In the genomic region with DNA sequence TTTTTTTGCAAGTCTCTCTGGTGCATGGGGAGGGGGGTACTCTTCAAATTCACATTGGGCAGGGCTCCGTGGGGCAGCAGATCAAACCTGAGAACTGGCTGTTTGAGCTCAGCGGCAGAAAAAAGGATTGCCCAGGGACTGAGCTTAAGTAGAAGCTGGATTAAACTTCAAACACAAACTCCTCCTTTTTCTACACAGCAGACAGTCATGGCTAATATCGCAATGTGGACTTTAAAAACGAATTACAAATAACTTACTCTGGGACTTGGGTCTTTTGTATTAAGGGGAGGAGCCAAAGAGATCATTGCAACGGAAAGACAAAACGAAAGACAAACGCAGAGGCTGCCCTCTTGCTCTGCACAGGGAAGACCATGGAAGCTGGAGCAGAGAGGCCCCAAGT, we compare ENCODE assay signal across 11 mouse cellular contexts.
A peak's percentile ranks its signal among the peaks of the same experiment; 100 is the strongest.
DNase-seq lines count a peak whose midpoint lies in the region; ATAC-seq and TF ChIP-seq lines count a peak whose summit lies in the region.
"Had no signal": no experiment of that assay in that cellular context is flagged by ENCODE, and none has a peak within 500 bp of the region (broad histone marks: within the 10 kb centered on the region; RNA-seq: fewer than 3 reads in every experiment).

No protein-coding gene starts in this region.

- no peak overlapping the region for H3K27ac ChIP-seq in heart, embryonic 12.5 days (ENCODE audit: poor library complexity, severe bottlenecking)
- 0 out of 2 replicates have a peak overlapping the region, but pooled peaks have one; percentile 27 for H3K27ac ChIP-seq in lung, embryonic 16.5 days (ENCODE audit: low read length)
- H3K27ac ChIP-seq in hindbrain, embryonic 13.5 days: peak overlapping the region; percentile 55
- peak overlapping the region; percentile 58 for H3K27ac ChIP-seq in midbrain, embryonic 16.5 days (ENCODE audit: low read length)
- H3K27ac ChIP-seq: liver, embryonic 13.5 days had no signal

- WGBS in heart, embryonic 12.5 days: 23% methylated on average over 7 of the region's 7 CpGs
- WGBS in lung, embryonic 16.5 days: 16% methylated on average over 7 of the region's 7 CpGs
- 39% methylated on average over 7 of the region's 7 CpGs for WGBS in lung, adult 2 months
- WGBS in hindbrain, embryonic 13.5 days: 9% methylated on average over 7 of the region's 7 CpGs
- 3% methylated on average over 7 of the region's 7 CpGs for WGBS in midbrain, embryonic 16.5 days

- no peaks in the 10 kb centered on the region for H3K36me3 ChIP-seq in heart, embryonic 12.5 days
- no peaks in the 10 kb centered on the region for H3K36me3 ChIP-seq in lung, embryonic 16.5 days (ENCODE audit: control insufficient read depth, insufficient read depth, low read length)
- no peaks in the 10 kb centered on the region for H3K36me3 ChIP-seq in hindbrain, embryonic 13.5 days
- H3K36me3 ChIP-seq in midbrain, embryonic 16.5 days (ENCODE audit: control insufficient read depth, insufficient read depth, low read length): no peaks in the 10 kb centered on the region
- H3K36me3 ChIP-seq: liver, embryonic 13.5 days had no signal

- TF ChIP-seq POLR2A in lung, adult 2 months (IDR thresholded peaks at IDR 0.05; ENCODE audit: borderline replicate concordance, extremely low read depth, low read depth, low read length): no peak

- H3K27me3 ChIP-seq in heart, embryonic 12.5 days (replicated peaks): no peaks in the 10 kb centered on the region
- H3K27me3 ChIP-seq in lung, embryonic 16.5 days (ENCODE audit: control insufficient read depth, insufficient read depth, low read depth, low read length): no peaks in the 10 kb centered on the region
- H3K27me3 ChIP-seq in hindbrain, embryonic 13.5 days: no peaks in the 10 kb centered on the region
- no peaks in the 10 kb centered on the region for H3K27me3 ChIP-seq in midbrain, embryonic 16.5 days (ENCODE audit: control insufficient read depth, insufficient read depth, low read depth, low read length)
- H3K27me3 ChIP-seq: liver, embryonic 13.5 days had no signal

- intact Hi-C loops in heart, postnatal 36 days (cut with DNase I): no loop called here

- no peak overlapping the region for H3K4me3 ChIP-seq in heart, embryonic 12.5 days
- H3K4me3 ChIP-seq in lung, embryonic 16.5 days (ENCODE audit: low read length): no peak overlapping the region
- no peak overlapping the region for H3K4me3 ChIP-seq in lung, adult 2 months (replicated peaks; ENCODE audit: extremely low read depth, low read depth, low read length)
- no peak overlapping the region for H3K4me3 ChIP-seq in hindbrain, embryonic 13.5 days
- H3K4me3 ChIP-seq in midbrain, embryonic 16.5 days (ENCODE audit: low read depth, low read length): no peak overlapping the region
- H3K4me3 ChIP-seq: liver, embryonic 13.5 days had no signal

- DNase-seq in heart, postnatal 36 days: no peak
- no peak for DNase-seq in lung, adult 2 months
- no peak for DNase-seq in adrenal gland, postnatal 10 days
- no peak for DNase-seq in thymus, postnatal 14 days
- DNase-seq: adrenal gland, postnatal 25 days; cerebellum, adult 8-10 months; liver, embryonic 13.5 days had no signal

- H3K9ac ChIP-seq in heart, embryonic 12.5 days: no peak overlapping the region
- peak overlapping the region; percentile 32 for H3K9ac ChIP-seq in lung, embryonic 16.5 days (ENCODE audit: low read length)
- peak overlapping the region; percentile 29; the same call in 1 of the 2 replicates for H3K9ac ChIP-seq in hindbrain, embryonic 13.5 days
- H3K9ac ChIP-seq in midbrain, embryonic 16.5 days (ENCODE audit: low read depth, low read length): no peak overlapping the region
- H3K9ac ChIP-seq: liver, embryonic 13.5 days had no signal

- H3K4me1 ChIP-seq in heart, embryonic 12.5 days (replicated peaks): peaks cover 23% of the 10 kb centered on the region
- H3K4me1 ChIP-seq in lung, embryonic 16.5 days (replicated peaks; ENCODE audit: control insufficient read depth, insufficient read depth, low read length): peaks cover 19% of the 10 kb centered on the region
- no peaks in the 10 kb centered on the region for H3K4me1 ChIP-seq in lung, adult 2 months (ENCODE audit: control insufficient read depth, insufficient read depth, low read length)
- H3K4me1 ChIP-seq in hindbrain, embryonic 13.5 days (replicated peaks): peaks cover 54% of the 10 kb centered on the region
- peaks cover 24% of the 10 kb centered on the region for H3K4me1 ChIP-seq in midbrain, embryonic 16.5 days (ENCODE audit: control insufficient read depth, insufficient read depth, low read length)
- H3K4me1 ChIP-seq: liver, embryonic 13.5 days had no signal

- H3K9me3 ChIP-seq in heart, embryonic 12.5 days (replicated peaks): no peaks in the 10 kb centered on the region; the same call in 1 of the 2 replicates
- no peaks in the 10 kb centered on the region for H3K9me3 ChIP-seq in lung, embryonic 16.5 days (ENCODE audit: control insufficient read depth, low read length)
- no peaks in the 10 kb centered on the region for H3K9me3 ChIP-seq in hindbrain, embryonic 13.5 days
- no peaks in the 10 kb centered on the region for H3K9me3 ChIP-seq in midbrain, embryonic 16.5 days (replicated peaks; ENCODE audit: control insufficient read depth, low read length, poor library complexity, severe bottlenecking)
- H3K9me3 ChIP-seq: liver, embryonic 13.5 days had no signal

- peak overlapping the region; percentile 48; the same call in 1 of the 2 replicates for H3K4me2 ChIP-seq in heart, embryonic 12.5 days
- peak overlapping the region; percentile 18; the same call in 1 of the 2 replicates for H3K4me2 ChIP-seq in lung, embryonic 16.5 days (ENCODE audit: low read depth, low read length)
- no peak overlapping the region; the same call in 1 of the 2 replicates for H3K4me2 ChIP-seq in hindbrain, embryonic 13.5 days
- peak overlapping the region; percentile 26; the same call in 1 of the 2 replicates for H3K4me2 ChIP-seq in midbrain, embryonic 16.5 days (ENCODE audit: low read length)
- H3K4me2 ChIP-seq: liver, embryonic 13.5 days had no signal

- no peak for TF ChIP-seq CTCF in lung, adult 2 months (IDR thresholded peaks at IDR 0.05; ENCODE audit: insufficient read depth, low read length)

- no peak for ATAC-seq in heart, embryonic 12.5 days (ENCODE audit: insufficient number of reproducible peaks, low FRiP score)
- peak; percentile 15; the same call in 1 of the 2 replicates for ATAC-seq in lung, embryonic 16.5 days (ENCODE audit: low read depth)
- no peak for ATAC-seq in hindbrain, embryonic 13.5 days (ENCODE audit: low FRiP score)
- ATAC-seq in midbrain, embryonic 16.5 days: peak; percentile 19; the same call in 1 of the 2 replicates

Comparison
In these comparisons a context has a peak if more than half of its experiments do, and no peak if none do; other contexts are left out.
1. ATAC-seq: peak in lung, embryonic 16.5 days (single experiment) and midbrain, embryonic 16.5 days (single experiment); none in heart, embryonic 12.5 days (single experiment) and hindbrain, embryonic 13.5 days (single experiment).
2. H3K9ac ChIP-seq: peak in lung, embryonic 16.5 days (single experiment) and hindbrain, embryonic 13.5 days (single experiment); none in heart, embryonic 12.5 days (single experiment) and midbrain, embryonic 16.5 days (single experiment).